Mouse (Mus musculus) splenic B cell, adult 2 months (primary cell): ENCODE measurements around the gene Fads2.

Source experiments
- DNase-seq: peaks from one replicate; pipeline ENCODE4 v3.0.0-alpha.2; 2011; ENCODE audit warnings: low read depth, low spot score
- H3K27me3 ChIP-seq: 2 replicates; pipeline ENCODE4 v1.6.1; 2012; ENCODE audit warnings: mild to moderate bottlenecking, low read length, moderate library complexity, mixed read lengths; ENCODE audit not compliant: control insufficient read depth, poor library complexity, insufficient read depth, severe bottlenecking
- H3K36me3 ChIP-seq: 2 replicates; pipeline ENCODE4 v1.6.1; 2012; ENCODE audit warnings: mild to moderate bottlenecking, low read length, moderate library complexity, mixed read lengths; ENCODE audit not compliant: control insufficient read depth, poor library complexity, insufficient read depth, severe bottlenecking

Fads2 gene

GRCm38 (mm10) chr19:10046983-10047382, 54.6 kb downstream of the Fads2 start:
- DNase-seq: peak; percentile 73

GRCm38 (mm10) chr19:10046346-10046745, 55.2 kb downstream of the Fads2 start:
- no peaks in the 10 kb centered on the region for H3K27me3 ChIP-seq
- DNase-seq: no peak
- no peaks in the 10 kb centered on the region for H3K36me3 ChIP-seq

More at GRCm38 (mm10) chr19:10046983-10047382, 54.6 kb downstream of the Fads2 start:
- no peaks in the 10 kb centered on the region for H3K27me3 ChIP-seq
- no peaks in the 10 kb centered on the region for H3K36me3 ChIP-seq

- Histone ChIP-seq H3K36me3 (no peaks in the 10 kb centered on the region), H3K27me3 (no peaks in the 10 kb centered on the region)
- DNase-seq: no peak
Measured at GRCm38 (mm10) chr19:10045707-10046106, 55.8 kb downstream of the Fads2 start.

- Histone ChIP-seq H3K27me3 (no peaks in the 10 kb centered on the region), H3K36me3 (no peaks in the 10 kb centered on the region)
- DNase-seq: no peak
Measured at GRCm38 (mm10) chr19:10043643-10044042, 57.9 kb downstream of the Fads2 start.

- no peaks in the 10 kb centered on the region for H3K27me3 ChIP-seq
- DNase-seq: no peak
- H3K36me3 ChIP-seq: no peaks in the 10 kb centered on the region
Measured at GRCm38 (mm10) chr19:10042816-10043215, 58.7 kb downstream of the Fads2 start.

GRCm38 (mm10) chr19:10042232-10042631, 59.3 kb downstream of the Fads2 start:
- Histone ChIP-seq H3K27me3 (no peaks in the 10 kb centered on the region), H3K36me3 (no peaks in the 10 kb centered on the region)
- DNase-seq: no peak

GRCm38 (mm10) chr19:10041388-10042148, 60.0 kb downstream of the Fads2 start, which contains the start of gene Fads3:
TSS of gene Fads3 (plus strand) at chr19:10041569.
- Histone ChIP-seq H3K27me3 (no peaks in the 10 kb centered on the region), H3K36me3 (no peaks in the 10 kb centered on the region)
- DNase-seq: peak; percentile 45

GRCm38 (mm10) chr19:10040866-10041387, 60.6 kb downstream of the Fads2 start:
- no peaks in the 10 kb centered on the region for H3K36me3 ChIP-seq
- DNase-seq: no peak

GRCm38 (mm10) chr19:10039615-10040014, 61.9 kb downstream of the Fads2 start:
- DNase-seq: no peak
- no peaks in the 10 kb centered on the region for H3K27me3 ChIP-seq
- H3K36me3 ChIP-seq: no peaks in the 10 kb centered on the region

More at GRCm38 (mm10) chr19:10040866-10041387, 60.6 kb downstream of the Fads2 start:
- no peaks in the 10 kb centered on the region for H3K27me3 ChIP-seq

GRCm38 (mm10) chr19:10038910-10039309, 62.6 kb downstream of the Fads2 start:
- DNase-seq: no peak
- no peaks in the 10 kb centered on the region for H3K36me3 ChIP-seq
- no peaks in the 10 kb centered on the region for H3K27me3 ChIP-seq

GRCm38 (mm10) chr19:10038364-10038763, 63.2 kb downstream of the Fads2 start:
- H3K27me3 ChIP-seq: no peaks in the 10 kb centered on the region
- no peaks in the 10 kb centered on the region for H3K36me3 ChIP-seq
- no peak for DNase-seq

GRCm38 (mm10) chr19:10037534-10037933, 64.0 kb downstream of the Fads2 start:
- no peak for DNase-seq
- no peaks in the 10 kb centered on the region for H3K27me3 ChIP-seq
- no peaks in the 10 kb centered on the region for H3K36me3 ChIP-seq

- no peaks in the 10 kb centered on the region for H3K27me3 ChIP-seq
- DNase-seq: peak; percentile 89
- H3K36me3 ChIP-seq: no peaks in the 10 kb centered on the region
Measured at GRCm38 (mm10) chr19:10034785-10035447, 66.6 kb downstream of the Fads2 start.

GRCm38 (mm10) chr19:10034356-10034755, 67.2 kb downstream of the Fads2 start:
- Histone ChIP-seq H3K36me3 (no peaks in the 10 kb centered on the region), H3K27me3 (no peaks in the 10 kb centered on the region)
- DNase-seq: no peak
